Mouse (Mus musculus) spleen, adult 2 months (tissue): ENCODE results near the gene Eif2ak1. TPM values are rescaled to one million over a fixed set of nuclear protein-coding genes. Genes with fewer than 3 reads are reported as not detected.

Experiments
- DNase-seq, 2 experiments: peaks; one replicate each; pipeline versions ENCODE4 v3.0.0 to v3.0.0-alpha.2; 2012 to 2021; ENCODE audit warnings: low spot score in 2 of 2, low read depth in 1 of 2
- H3K27ac ChIP-seq: fragments of 200-500 bp; 2 replicates; pipeline ENCODE4 v1.5.1; 2012; ENCODE audit warnings: low read length, inconsistent platforms; ENCODE audit not compliant: insufficient read depth
- H3K27me3 ChIP-seq: fragments of 200-500 bp; 2 replicates; pipeline ENCODE4 v1.6.1; 2012; ENCODE audit warnings: mild to moderate bottlenecking, moderate library complexity, low read length, inconsistent platforms; ENCODE audit not compliant: control insufficient read depth, insufficient read depth
- H3K36me3 ChIP-seq: fragments of 200-500 bp; 2 replicates; pipeline ENCODE4 v1.6.1; 2012; ENCODE audit warnings: mild to moderate bottlenecking, low read length, inconsistent platforms; ENCODE audit not compliant: control insufficient read depth, insufficient read depth
- H3K4me1 ChIP-seq: fragments of 200-500 bp; 2 replicates; pipeline ENCODE4 v1.6.1; 2011; ENCODE audit warnings: inconsistent platforms; ENCODE audit not compliant: control insufficient read depth, insufficient read depth, insufficient read length
- H3K4me3 ChIP-seq: fragments of 200-500 bp; 2 replicates; pipeline ENCODE4 v1.5.1; 2011; ENCODE audit warnings: mild to moderate bottlenecking, inconsistent platforms; ENCODE audit not compliant: insufficient read depth, insufficient read length; ENCODE audit errors: extremely low read depth
- CTCF ChIP-seq: fragments of 200-500 bp; IDR thresholded peaks from 2 replicates; pipeline ENCODE4 v1.5.1; 2011; ENCODE audit warnings: mild to moderate bottlenecking, inconsistent platforms; ENCODE audit not compliant: insufficient read depth, insufficient read length, insufficient replicate concordance; ENCODE audit errors: extremely low read depth
- POLR2A ChIP-seq: fragments of 200-500 bp; IDR thresholded peaks from 2 replicates; pipeline ENCODE4 v1.6.1; 2011; ENCODE audit warnings: low read depth, low read length, inconsistent platforms
- WGBS: fragments of 180-500 bp; shearing (Covaris S2); methylation state at CpG from one replicate; pipeline ENCODE4 v1.1.7; 2018; 5-methylcytosine and 5-hydroxymethylcytosine counted together
- polyA plus RNA-seq: library from polyadenylated mRNA; depleted of rRNA; stranded (reverse); fragments of >200 nt; gene quantifications from 2 replicates; pipeline ENCODE4 v1.2.3, GENCODE M21; 2012

Gene Eif2ak1
- polyA plus RNA-seq, 1 experiment, result 23.8 TPM

DNA sequence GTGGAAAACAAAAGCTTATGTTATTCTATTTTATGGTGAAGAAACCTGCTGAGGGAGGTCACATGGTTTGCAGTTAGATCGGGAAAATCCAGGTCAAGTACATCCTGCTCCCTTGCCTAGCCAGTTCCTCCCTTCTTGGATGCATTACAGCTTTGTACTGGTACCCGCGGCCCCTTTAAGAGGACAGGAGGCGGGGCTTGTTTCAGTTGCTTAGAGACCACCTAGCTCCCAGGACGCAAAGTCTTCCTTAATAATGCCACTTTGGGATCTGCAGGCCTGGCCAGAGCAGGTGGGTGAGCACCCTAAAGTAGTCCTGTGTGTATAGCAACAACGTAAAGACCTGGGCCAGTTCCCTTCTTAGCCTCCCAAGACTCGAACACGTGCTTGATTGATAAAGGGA is 115.2 kb downstream of the Eif2ak1 start, which contains the start of gene Rsph10b:
Rsph10b (plus strand) TSS at position 205 of the 400 bp plus-strand sequence.
- no peak for DNase-seq
- H3K27me3 ChIP-seq, result no peaks in the 10 kb centered on the region
- H3K4me3 ChIP-seq, result no peak within 1 kb of the TSS
- H3K36me3 ChIP-seq, result peaks cover 21% of the 10 kb centered on the region
- TF ChIP-seq POLR2A (no peak), CTCF (no peak)
- H3K27ac ChIP-seq, result no peak within 1 kb of the TSS
- H3K4me1 ChIP-seq, result no peaks in the 10 kb centered on the region
- 65% methylated on average over 8 of the region's 8 CpGs for WGBS

DNA sequence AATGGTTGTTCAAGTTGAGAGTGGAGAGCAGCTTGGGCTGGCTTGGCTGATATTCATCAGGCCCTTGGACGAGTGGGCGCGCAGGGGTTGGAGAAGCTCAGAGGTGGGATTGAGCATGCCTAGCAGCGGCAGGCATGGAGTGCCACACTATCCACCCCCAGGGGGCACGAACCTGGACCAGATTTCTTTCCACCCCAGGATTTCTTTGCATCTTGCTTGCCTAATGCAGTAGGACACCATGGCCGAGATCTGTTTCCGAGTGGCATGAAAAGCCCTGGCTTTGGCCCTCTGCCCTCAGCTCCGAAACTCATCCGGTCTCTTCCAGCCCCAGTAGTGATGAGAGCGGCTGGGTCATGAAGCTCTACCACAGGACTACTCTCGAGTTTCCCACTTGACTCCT is 115.8 kb downstream of the Eif2ak1 start:
- no peak for DNase-seq
- 95% methylated on average over 11 of the region's 11 CpGs for WGBS
- TF ChIP-seq POLR2A (no peak), CTCF (no peak)

DNA sequence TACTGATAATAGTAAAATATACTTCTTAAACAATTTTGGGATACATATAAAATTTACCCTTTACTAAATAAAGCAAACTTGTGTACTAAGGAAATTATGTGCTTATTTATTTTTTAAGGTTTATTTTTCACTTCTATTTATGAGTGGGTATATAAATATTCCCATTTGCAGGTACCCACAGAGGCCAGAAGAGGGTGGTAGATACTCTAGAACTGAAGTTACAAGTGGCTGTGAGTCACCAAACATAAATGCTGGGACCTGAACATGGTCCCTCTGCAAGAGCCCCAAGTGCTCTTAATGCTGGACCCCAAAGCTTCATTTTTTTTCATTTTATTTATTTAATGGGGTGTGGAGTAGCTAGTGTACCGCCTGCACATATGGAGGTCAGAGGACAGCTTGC is 116.3 kb downstream of the Eif2ak1 start:
- WGBS, result 100% methylated on average over 1 of the region's 1 CpGs
- H3K36me3 ChIP-seq, result peaks cover 15% of the 10 kb centered on the region
- H3K27ac ChIP-seq, result no peak overlapping the region
- H3K27me3 ChIP-seq, result no peaks in the 10 kb centered on the region
- H3K4me3 ChIP-seq, result no peak overlapping the region
- DNase-seq, result no peak
- no peak for TF ChIP-seq CTCF
- no peak for TF ChIP-seq POLR2A
- no peaks in the 10 kb centered on the region for H3K4me1 ChIP-seq

More for the DNA sequence above, 115.8 kb downstream of the Eif2ak1 start:
- H3K4me1 ChIP-seq, result no peaks in the 10 kb centered on the region
- no peak overlapping the region for H3K27ac ChIP-seq
- H3K36me3 ChIP-seq, result peaks cover 19% of the 10 kb centered on the region
- H3K27me3 ChIP-seq, result no peaks in the 10 kb centered on the region
- H3K4me3 ChIP-seq, result no peak overlapping the region

GRCm38 (mm10) chr5:143936156-143936555 is 118.6 kb downstream of the Eif2ak1 start:
- 94% methylated on average over 9 of the region's 9 CpGs for WGBS
- no peak for TF ChIP-seq POLR2A
- TF ChIP-seq CTCF, result no peak
- Histone ChIP-seq H3K4me3 (no peak overlapping the region), H3K36me3 (no peaks in the 10 kb centered on the region; the same call in 1 of the 2 replicates), H3K4me1 (no peaks in the 10 kb centered on the region), H3K27me3 (no peaks in the 10 kb centered on the region), H3K27ac (no peak overlapping the region)
- DNase-seq, result no peak

GRCm38 (mm10) chr5:143941588-143941987 is 124.0 kb downstream of the Eif2ak1 start:
- no peak overlapping the region for H3K4me3 ChIP-seq
- TF ChIP-seq POLR2A (no peak), CTCF (no peak)
- no peak for DNase-seq
- WGBS, result 19% methylated on average over 10 of the region's 10 CpGs
- H3K27ac ChIP-seq, result no peak overlapping the region
- H3K27me3 ChIP-seq, result no peaks in the 10 kb centered on the region
- no peaks in the 10 kb centered on the region for H3K4me1 ChIP-seq
- H3K36me3 ChIP-seq, result no peaks in the 10 kb centered on the region

GRCm38 (mm10) chr5:143943231-143944125 is 125.9 kb downstream of the Eif2ak1 start:
- no peaks in the 10 kb centered on the region for H3K4me1 ChIP-seq
- no peak for TF ChIP-seq CTCF
- no peak for TF ChIP-seq POLR2A
- H3K4me3 ChIP-seq, result no peak overlapping the region
- no peaks in the 10 kb centered on the region for H3K27me3 ChIP-seq
- no peak for DNase-seq
- H3K27ac ChIP-seq, result no peak overlapping the region
- H3K36me3 ChIP-seq, result no peaks in the 10 kb centered on the region
- 88% methylated on average over 14 of the region's 14 CpGs for WGBS

GRCm38 (mm10) chr5:143948361-143948760 is 130.8 kb downstream of the Eif2ak1 start:
- no peak overlapping the region for H3K4me3 ChIP-seq
- 91% methylated on average over 12 of the region's 12 CpGs for WGBS
- no peak for DNase-seq
- TF ChIP-seq CTCF (no peak), POLR2A (no peak)
- no peaks in the 10 kb centered on the region for H3K27me3 ChIP-seq
- no peaks in the 10 kb centered on the region for H3K4me1 ChIP-seq
- no peak overlapping the region for H3K27ac ChIP-seq
- no peaks in the 10 kb centered on the region for H3K36me3 ChIP-seq
